Mouse (Mus musculus): Measurements from ENCODE around the gene AY761185. TPM values are rescaled to one million over a fixed set of nuclear protein-coding genes. Genes with fewer than 3 reads are reported as not detected.

The AY761185 gene
- not detected for polyA plus RNA-seq (2014; fragmentation: Illumina TruSeq; extraction: RNeasy Lipid Tissue Mini Kit (QIAGEN cat#74804); ENCODE audit: low read depth, low replicate concordance)

DNA sequence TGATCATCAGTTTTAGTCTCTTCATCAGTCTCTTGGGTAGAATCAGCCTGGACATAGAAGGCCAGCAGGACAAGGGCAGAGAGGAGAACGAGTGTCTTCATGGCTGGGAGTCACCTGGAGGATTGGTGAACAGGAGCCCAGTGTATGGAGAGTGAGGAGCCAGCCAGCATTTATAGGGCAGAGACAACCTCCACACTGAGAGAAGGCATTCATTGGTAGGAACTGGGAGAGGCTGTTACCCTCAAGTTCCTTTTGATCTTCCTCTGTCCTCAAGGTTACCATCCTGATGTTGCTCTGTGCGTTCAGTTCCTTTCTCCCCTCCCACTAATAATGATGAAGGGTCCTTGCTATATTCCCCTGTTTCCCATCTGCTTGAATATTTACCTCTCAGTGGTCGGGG, at the start of gene AY761185:
AY761185 (minus strand) TSS at position 101 of the 400 bp plus-strand sequence.

DNA sequence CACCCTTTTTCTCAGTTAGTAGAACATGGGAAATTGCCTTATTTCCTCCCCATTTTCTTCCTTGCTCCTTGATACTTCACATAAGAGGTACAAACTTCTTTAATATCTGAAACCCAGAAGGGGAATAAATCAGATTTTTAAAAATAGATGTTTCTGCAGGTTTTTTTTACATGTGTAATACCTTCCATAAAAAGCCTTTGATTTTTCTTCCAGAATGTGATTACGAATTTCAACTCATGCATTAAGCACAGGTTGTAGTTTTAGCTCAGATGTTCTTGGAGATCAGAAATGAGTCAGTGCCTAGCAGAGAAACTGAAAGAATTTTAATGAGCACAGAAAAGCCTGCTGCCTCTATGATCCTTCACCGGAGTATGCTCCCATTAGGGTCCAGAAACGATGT, 22.5 kb downstream of the AY761185 start, which contains the start of gene Gm6040:
Gm6040 (minus strand) TSS at position 101 of the 400 bp plus-strand sequence.

DNA sequence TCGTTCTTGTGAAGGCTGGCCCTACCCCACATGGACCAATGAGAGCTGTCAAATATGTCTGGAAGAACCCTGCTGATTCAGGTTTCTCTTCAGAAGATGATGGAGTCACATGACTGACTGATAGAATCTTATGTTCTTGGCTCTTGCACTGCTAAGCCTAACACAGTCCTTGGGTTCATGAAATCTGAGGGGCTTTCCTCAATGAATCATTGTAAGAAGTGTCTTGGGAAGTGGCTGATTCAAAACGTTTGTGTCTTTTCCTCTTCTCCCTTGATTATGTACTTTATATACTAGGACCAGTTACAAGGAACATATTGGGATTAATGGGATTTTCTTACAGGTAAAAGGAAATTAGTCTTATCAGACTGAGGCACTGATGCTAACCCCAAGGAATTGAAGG, 42.0 kb downstream of the AY761185 start, which contains the start of gene Gm15056:
Gm15056 (minus strand) TSS at position 101 of the 400 bp plus-strand sequence.

Other genes starting within 250 kb of the AY761185 start
- not detected for gene Defb33, start 52.0 kb downstream of the AY761185 start, polyA plus RNA-seq (2014; fragmentation: Illumina TruSeq; extraction: RNeasy Lipid Tissue Mini Kit (QIAGEN cat#74804); ENCODE audit: low read depth, low replicate concordance)
- gene Gm15056, start 42.1 kb downstream of the AY761185 start, polyA plus RNA-seq (2014; fragmentation: Illumina TruSeq; extraction: RNeasy Lipid Tissue Mini Kit (QIAGEN cat#74804); ENCODE audit: low read depth, low replicate concordance) = not detected
- not detected for gene Gm6040, start 22.6 kb downstream of the AY761185 start, polyA plus RNA-seq (2014; fragmentation: Illumina TruSeq; extraction: RNeasy Lipid Tissue Mini Kit (QIAGEN cat#74804); ENCODE audit: low read depth, low replicate concordance)
- gene Defa21, start 80.8 kb upstream of the AY761185 start, polyA plus RNA-seq (2014; fragmentation: Illumina TruSeq; extraction: RNeasy Lipid Tissue Mini Kit (QIAGEN cat#74804); ENCODE audit: low read depth, low replicate concordance) = not detected
- gene Defa23, start 110.3 kb upstream of the AY761185 start, polyA plus RNA-seq (2014; fragmentation: Illumina TruSeq; extraction: RNeasy Lipid Tissue Mini Kit (QIAGEN cat#74804); ENCODE audit: low read depth, low replicate concordance) = not detected
- gene Defa35, start 120.3 kb upstream of the AY761185 start, polyA plus RNA-seq (2014; fragmentation: Illumina TruSeq; extraction: RNeasy Lipid Tissue Mini Kit (QIAGEN cat#74804); ENCODE audit: low read depth, low replicate concordance) = not detected
- not detected for gene Defa25, start 139.7 kb upstream of the AY761185 start, polyA plus RNA-seq (2014; fragmentation: Illumina TruSeq; extraction: RNeasy Lipid Tissue Mini Kit (QIAGEN cat#74804); ENCODE audit: low read depth, low replicate concordance)
- gene Gm14851, start 151.3 kb upstream of the AY761185 start, polyA plus RNA-seq (2014; fragmentation: Illumina TruSeq; extraction: RNeasy Lipid Tissue Mini Kit (QIAGEN cat#74804); ENCODE audit: low read depth, low replicate concordance) = not detected
- not detected for gene Defa30, start 189.9 kb upstream of the AY761185 start, polyA plus RNA-seq (2014; fragmentation: Illumina TruSeq; extraction: RNeasy Lipid Tissue Mini Kit (QIAGEN cat#74804); ENCODE audit: low read depth, low replicate concordance)
- gene Defa22, start 217.6 kb upstream of the AY761185 start, polyA plus RNA-seq (2014; fragmentation: Illumina TruSeq; extraction: RNeasy Lipid Tissue Mini Kit (QIAGEN cat#74804); ENCODE audit: low read depth, low replicate concordance) = not detected
- gene Defa31, start 246.9 kb upstream of the AY761185 start, polyA plus RNA-seq (2014; fragmentation: Illumina TruSeq; extraction: RNeasy Lipid Tissue Mini Kit (QIAGEN cat#74804); ENCODE audit: low read depth, low replicate concordance) = not detected